Mouse (Mus musculus): ENCODE results near the gene Zfp160.
"Not testable (repeated sequence)": the region's sequence is repeated elsewhere in the genome, so short reads cannot be mapped to it uniquely, and the experiment has no call there.

Gene Zfp160

GRCm38 (mm10) chr17:21008382-21009331 lies at the start of gene Zfp160:
Gene Zfp160 (plus strand): TSS chr17:21008903.
- peak; percentile 91 for DNase-seq (ENCODE audit: low spot score)

GRCm38 (mm10) chr17:20960386-20960785 lies 48.3 kb upstream of the Zfp160 start:
- DNase-seq (ENCODE audit: low spot score) = no peak

- DNase-seq (ENCODE audit: low spot score) = no peak
Measured at GRCm38 (mm10) chr17:20965421-20965820, 43.3 kb upstream of the Zfp160 start.

- no peak for DNase-seq (ENCODE audit: low spot score)
Measured at GRCm38 (mm10) chr17:20966681-20967080, 42.0 kb upstream of the Zfp160 start.

- no peak for DNase-seq (ENCODE audit: low spot score)
Measured at GRCm38 (mm10) chr17:20993716-20994115, 15.0 kb upstream of the Zfp160 start.

GRCm38 (mm10) chr17:20996364-20996763 lies 12.3 kb upstream of the Zfp160 start, which contains the start of gene Vmn1r233:
Gene Vmn1r233 (minus strand): TSS chr17:20996464.
- DNase-seq (ENCODE audit: low spot score) = no peak

GRCm38 (mm10) chr17:21009726-21010125 lies 1.0 kb downstream of the Zfp160 start:
- no peak for DNase-seq (ENCODE audit: low spot score)

- no peak for DNase-seq (ENCODE audit: low spot score)
Measured at GRCm38 (mm10) chr17:21018410-21019080, 9.8 kb downstream of the Zfp160 start.

GRCm38 (mm10) chr17:21048020-21048419 lies 39.3 kb downstream of the Zfp160 start:
- not testable (repeated sequence) for DNase-seq (ENCODE audit: low spot score)

- DNase-seq (ENCODE audit: low spot score) = no peak
Measured at GRCm38 (mm10) chr17:21050901-21051300, 42.2 kb downstream of the Zfp160 start.

- not testable (repeated sequence) for DNase-seq (ENCODE audit: low spot score)
Measured at GRCm38 (mm10) chr17:21051341-21051740, 42.6 kb downstream of the Zfp160 start.

- DNase-seq (ENCODE audit: low spot score) = not testable (repeated sequence)
Measured at GRCm38 (mm10) chr17:21051919-21052318, 43.2 kb downstream of the Zfp160 start.

- DNase-seq (ENCODE audit: low spot score) = no peak
Measured at GRCm38 (mm10) chr17:21053267-21053666, 44.6 kb downstream of the Zfp160 start.

GRCm38 (mm10) chr17:21055111-21055510 lies 46.4 kb downstream of the Zfp160 start:
- not testable (repeated sequence) for DNase-seq (ENCODE audit: low spot score)

GRCm38 (mm10) chr17:21065501-21065900 lies 56.8 kb downstream of the Zfp160 start:
- no peak for DNase-seq (ENCODE audit: low spot score)

GRCm38 (mm10) chr17:21067036-21067435 lies 58.3 kb downstream of the Zfp160 start:
- DNase-seq (ENCODE audit: low spot score) = no peak

GRCm38 (mm10) chr17:21069443-21069842 lies 60.7 kb downstream of the Zfp160 start:
- not testable (repeated sequence) for DNase-seq (ENCODE audit: low spot score)

- not testable (repeated sequence) for DNase-seq (ENCODE audit: low spot score)
Measured at GRCm38 (mm10) chr17:21070971-21071370, 62.3 kb downstream of the Zfp160 start.
